In the genomic region with DNA sequence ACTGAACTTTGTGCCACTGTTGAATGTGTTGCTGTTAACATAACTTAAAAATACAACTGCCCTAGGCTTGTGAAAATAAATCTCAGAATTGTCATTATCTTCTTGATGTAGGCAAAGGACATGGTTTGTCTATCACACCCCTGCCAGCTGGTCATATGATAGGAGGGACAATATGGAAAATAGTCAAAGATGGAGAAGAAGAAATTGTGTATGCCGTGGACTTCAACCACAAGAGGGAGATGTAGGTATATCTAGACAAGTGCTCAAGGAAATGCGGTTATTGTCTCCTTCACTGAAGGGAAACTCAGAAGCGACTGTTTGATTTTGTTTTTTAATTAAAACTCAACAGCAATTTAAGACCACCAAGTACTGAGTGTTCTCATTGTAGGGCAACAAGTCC, we compare ENCODE assay signal across 11 mouse cellular contexts. TPM values are rescaled to one million over a fixed set of nuclear protein-coding genes. Genes with fewer than 3 reads are reported as not detected.
A peak's percentile ranks its signal among the peaks of the same experiment; 100 is the strongest.
DNase-seq lines count a peak whose midpoint lies in the region; ATAC-seq lines count a peak whose summit lies in the region.
"Had no signal": no experiment of that assay in that cellular context is flagged by ENCODE, and none has a peak within 500 bp of the region (broad histone marks: within the 10 kb centered on the region; RNA-seq: fewer than 3 reads in every experiment).

No protein-coding gene starts in this region.

- intact Hi-C loops in left cerebral cortex, postnatal 14 days (cut with DNase I), result loop anchor here (5.0 kb wide), 2 partner anchors 142 to 477 kb away; a partner anchor contains a TSS

- DNase-seq in forebrain, embryonic 14.5 days (ENCODE audit: low spot score), result peak; percentile 77
- DNase-seq in left cerebral cortex, postnatal 14 days (ENCODE audit: low spot score in 2 of 2), result peak; percentile 39 to 62
- no peak for DNase-seq in left cerebral cortex, adult 8-10 months (ENCODE audit: low spot score in 2 of 2)
- DNase-seq in c-Kit-positive CD71-positive TER-119-negative erythroid progenitor cells, embryonic 14.5 days (ENCODE audit: low read depth), result peak; percentile 22
- DNase-seq in mesoderm, embryonic 11.5 days (ENCODE audit: low read depth, low spot score), result peak; percentile 21
- DNase-seq in forebrain, embryonic 11.5 days (ENCODE audit: low spot score), result no peak
- no peak for DNase-seq in adrenal gland, postnatal 4 days (ENCODE audit: low spot score in 2 of 2)
- DNase-seq: spleen, adult 18-20 months had no signal

- no peak for ATAC-seq in forebrain, embryonic 14.5 days
- no peak for ATAC-seq in forebrain, embryonic 16.5 days
- no peak for ATAC-seq in forebrain, embryonic 11.5 days (replicated peaks; ENCODE audit: low FRiP score)

- no peak overlapping the region for H3K9ac ChIP-seq in forebrain, embryonic 14.5 days (ENCODE audit: low read length)
- H3K9ac ChIP-seq in forebrain, embryonic 16.5 days (replicated peaks; ENCODE audit: low read depth, low read length), result no peak overlapping the region
- H3K9ac ChIP-seq in forebrain, embryonic 11.5 days (ENCODE audit: low read length), result no peak overlapping the region
- H3K9ac ChIP-seq: limb, embryonic 13.5 days had no signal

- H3K36me3 ChIP-seq in forebrain, embryonic 14.5 days (ENCODE audit: control insufficient read depth, insufficient read depth, low read length), result peaks cover 63% of the 10 kb centered on the region
- peaks cover 22% of the 10 kb centered on the region for H3K36me3 ChIP-seq in forebrain, embryonic 16.5 days (ENCODE audit: control insufficient read depth, insufficient read depth)
- peaks cover 11% of the 10 kb centered on the region; the same call in 1 of the 2 replicates for H3K36me3 ChIP-seq in forebrain, embryonic 11.5 days (ENCODE audit: control insufficient read depth, insufficient read depth, low read length)

- 68% methylated on average over 3 of the region's 3 CpGs for WGBS in forebrain, embryonic 14.5 days
- WGBS in forebrain, embryonic 16.5 days, result 57% methylated on average over 3 of the region's 3 CpGs
- 76% methylated on average over 3 of the region's 3 CpGs for WGBS in forebrain, embryonic 11.5 days

- H3K4me3 ChIP-seq in forebrain, embryonic 14.5 days (ENCODE audit: low read depth, low read length), result no peak overlapping the region
- H3K4me3 ChIP-seq in forebrain, embryonic 16.5 days (replicated peaks; ENCODE audit: low read length), result no peak overlapping the region
- H3K4me3 ChIP-seq in forebrain, embryonic 11.5 days (ENCODE audit: low read depth, low read length), result no peak overlapping the region
- H3K4me3 ChIP-seq: forebrain, embryonic 10.5 days; limb, embryonic 13.5 days had no signal

- H3K27ac ChIP-seq in forebrain, embryonic 14.5 days (ENCODE audit: low read depth, low read length), result no peak overlapping the region
- no peak overlapping the region for H3K27ac ChIP-seq in forebrain, embryonic 16.5 days (ENCODE audit: low read length)
- H3K27ac ChIP-seq in forebrain, embryonic 11.5 days (ENCODE audit: low read depth, low read length), result no peak overlapping the region
- H3K27ac ChIP-seq: forebrain, embryonic 10.5 days; limb, embryonic 13.5 days had no signal

- H3K4me1 ChIP-seq in forebrain, embryonic 14.5 days (ENCODE audit: control insufficient read depth, insufficient read depth, low read length), result no peaks in the 10 kb centered on the region
- no peaks in the 10 kb centered on the region for H3K4me1 ChIP-seq in forebrain, embryonic 16.5 days (replicated peaks; ENCODE audit: control insufficient read depth, insufficient read depth, low read length)
- H3K4me1 ChIP-seq in forebrain, embryonic 11.5 days (replicated peaks; ENCODE audit: control insufficient read depth, insufficient read depth, low read length), result no peaks in the 10 kb centered on the region
- H3K4me1 ChIP-seq: forebrain, embryonic 10.5 days; limb, embryonic 13.5 days had no signal

- no peaks in the 10 kb centered on the region for H3K27me3 ChIP-seq in forebrain, embryonic 14.5 days (replicated peaks; ENCODE audit: control insufficient read depth, insufficient read depth, low read length)
- no peaks in the 10 kb centered on the region for H3K27me3 ChIP-seq in forebrain, embryonic 16.5 days (replicated peaks; ENCODE audit: control insufficient read depth, insufficient read depth, low read length)
- no peaks in the 10 kb centered on the region for H3K27me3 ChIP-seq in forebrain, embryonic 11.5 days (ENCODE audit: control insufficient read depth, insufficient read depth, low read length)
- H3K27me3 ChIP-seq: limb, embryonic 13.5 days had no signal

- H3K9me3 ChIP-seq in forebrain, embryonic 14.5 days (replicated peaks; ENCODE audit: control insufficient read depth, low read length), result no peaks in the 10 kb centered on the region
- no peaks in the 10 kb centered on the region for H3K9me3 ChIP-seq in forebrain, embryonic 16.5 days (ENCODE audit: control insufficient read depth, low read length)
- H3K9me3 ChIP-seq in forebrain, embryonic 11.5 days (ENCODE audit: control insufficient read depth, low read length), result no peaks in the 10 kb centered on the region
- H3K9me3 ChIP-seq: forebrain, embryonic 10.5 days; limb, embryonic 13.5 days had no signal

- H3K4me2 ChIP-seq in forebrain, embryonic 14.5 days (ENCODE audit: low read length), result no peak overlapping the region
- H3K4me2 ChIP-seq in forebrain, embryonic 16.5 days (ENCODE audit: low read length), result no peak overlapping the region
- H3K4me2 ChIP-seq in forebrain, embryonic 11.5 days (ENCODE audit: low read depth, low read length, severe bottlenecking), result no peak overlapping the region
- H3K4me2 ChIP-seq: limb, embryonic 13.5 days had no signal

RNA-seq across cellular contexts. Expression of a gene that starts 9.3 kb away (rescaled TPM):
- 37.3 and 38.1 TPM in 2 replicates for polyA plus RNA-seq in forebrain, embryonic 14.5 days (2014; fragmentation: Nextera tagmentation; extraction: Ambion mirVana)
- 32.4 and 38.0 TPM in 2 replicates for polyA plus RNA-seq in forebrain, embryonic 16.5 days (2015; fragmentation: Nextera tagmentation; extraction: Ambion mirVana)
- total RNA-seq in left cerebral cortex, postnatal 14 days (2021), result 10 to 100 TPM; 31.1 to 32.0 TPM
- total RNA-seq in left cerebral cortex, adult 8-10 months (2022), result 10 to 100 TPM; 24.7 to 27.7 (median 27.3) TPM
- 45.0 and 46.1 TPM in 2 replicates for polyA plus RNA-seq in forebrain, embryonic 11.5 days (2014; fragmentation: Nextera tagmentation; extraction: Ambion mirVana)
- total RNA-seq in adrenal gland, postnatal 4 days (2021), result 10 to 100 TPM; 35.1 to 35.7 TPM

RNA-seq across cellular contexts. Expression of a gene that starts 27.1 kb away (rescaled TPM):
- 13.1 and 15.7 TPM in 2 replicates for polyA plus RNA-seq in forebrain, embryonic 14.5 days (2014; fragmentation: Nextera tagmentation; extraction: Ambion mirVana)
- polyA plus RNA-seq in forebrain, embryonic 16.5 days (2015; fragmentation: Nextera tagmentation; extraction: Ambion mirVana), result 14.3 and 14.4 TPM in 2 replicates
- 10 to 100 TPM; 19.2 to 20.2 TPM for total RNA-seq in left cerebral cortex, postnatal 14 days (2021)
- total RNA-seq in left cerebral cortex, adult 8-10 months (2022), result 10 to 100 TPM; 20.2 to 27.3 (median 22.3) TPM
- polyA plus RNA-seq in forebrain, embryonic 11.5 days (2014; fragmentation: Nextera tagmentation; extraction: Ambion mirVana), result 15.6 and 18.5 TPM in 2 replicates
- 10 to 100 TPM; 19.3 to 20.3 TPM for total RNA-seq in adrenal gland, postnatal 4 days (2021)

Comparison
In these comparisons a context has a peak if more than half of its experiments do, and no peak if none do; other contexts are left out.
1. DNase-seq: peak in forebrain, embryonic 14.5 days (single experiment), left cerebral cortex, postnatal 14 days (2 of 2), c-Kit-positive CD71-positive TER-119-negative erythroid progenitor cells, embryonic 14.5 days (single experiment) and mesoderm, embryonic 11.5 days (single experiment); none in left cerebral cortex, adult 8-10 months (0 of 2), forebrain, embryonic 11.5 days (single experiment) and adrenal gland, postnatal 4 days (0 of 2).